Comparison of ENCODE assay signal across 31 mouse cellular contexts in genomic region chr6:128973439-128973697, GRCm38 (mm10). TPM values are rescaled to one million over a fixed set of nuclear protein-coding genes. Genes with fewer than 3 reads are reported as not detected.
DNase-seq lines count a peak whose midpoint lies in the region; ATAC-seq and TF ChIP-seq lines count a peak whose summit lies in the region.
"Had no signal": no experiment of that assay in that cellular context is flagged by ENCODE, and none has a peak within 500 bp of the region (broad histone marks: within the 10 kb centered on the region; RNA-seq: fewer than 3 reads in every experiment).

No protein-coding gene starts in this region.

- no peak overlapping the region for H3K9ac ChIP-seq in liver, adult 2 months (ENCODE audit: low read depth, low read length)
- H3K9ac ChIP-seq in liver, postnatal 0 days (replicated peaks): no peak overlapping the region
- H3K9ac ChIP-seq in CH12.LX (ENCODE audit: insufficient read depth, low read depth): peak overlapping the region; percentile 100
- H3K9ac ChIP-seq: forebrain, embryonic 13.5 days; heart, embryonic 12.5 days; heart, embryonic 15.5 days; hindbrain, embryonic 14.5 days had no signal

- no peak for ATAC-seq in liver, postnatal 0 days
- ATAC-seq in granulocyte monocyte progenitor cell, adult 5-6 weeks (replicated peaks; ENCODE audit: poor library complexity, severe bottlenecking): peak; percentile 31; the same call in 1 of the 2 replicates
- ATAC-seq in monocyte, adult 5-6 weeks (replicated peaks; ENCODE audit: insufficient number of reproducible peaks, low FRiP score, low TSS enrichment, poor library complexity, severe bottlenecking): 0 out of 2 replicates have a peak, but pooled peaks have one; percentile 24
- ATAC-seq: forebrain, embryonic 13.5 days; forebrain, embryonic 16.5 days; hindbrain, postnatal 0 days had no signal

- DNase-seq in liver, adult 2 months (ENCODE audit: extremely low read depth, low read depth, low spot score): peak; percentile 72
- DNase-seq in liver, postnatal 0 days: no peak
- DNase-seq in CH12.LX (ENCODE audit: extremely low read depth): no peak
- no peak for DNase-seq in left cerebral cortex, adult 8-10 months (ENCODE audit: low spot score in 2 of 2)
- no peak for DNase-seq in urinary bladder, postnatal 25 days (ENCODE audit: low spot score)
- DNase-seq in kidney, adult 9 months: no peak
- DNase-seq: adrenal gland, adult 2 months; adrenal gland, postnatal 14 days; cerebellum, adult 11-12 months; cerebellum, adult 8-10 months; cerebellum, postnatal 10 days; cerebellum, postnatal 36 days; gastrocnemius, postnatal 10 days; gastrocnemius, postnatal 36 days; heart, adult 18-20 months; heart, postnatal 10 days; heart, postnatal 4 days had no signal

- no peaks in the 10 kb centered on the region for H3K27me3 ChIP-seq in liver, adult 2 months (ENCODE audit: control insufficient read depth, insufficient read depth, low read length)
- H3K27me3 ChIP-seq in liver, postnatal 0 days (ENCODE audit: insufficient read depth, low read length): no peaks in the 10 kb centered on the region
- no peaks in the 10 kb centered on the region for H3K27me3 ChIP-seq in CH12.LX (replicated peaks)
- H3K27me3 ChIP-seq: forebrain, embryonic 13.5 days; heart, embryonic 12.5 days; heart, embryonic 15.5 days had no signal

- H3K4me3 ChIP-seq in liver, adult 2 months (ENCODE audit: insufficient read depth, low read depth, low read length): no peak overlapping the region
- H3K4me3 ChIP-seq in liver, postnatal 0 days (ENCODE audit: low read depth, low read length): no peak overlapping the region
- peak overlapping the region; percentile 74 to 95 (median 92) for H3K4me3 ChIP-seq in CH12.LX (replicated peaks in 1 of 3; ENCODE audit: low read depth in 2 of 3, low read length in 2 of 3, poor library complexity in 1 of 3)
- H3K4me3 ChIP-seq: forebrain, embryonic 10.5 days; forebrain, embryonic 13.5 days; heart, embryonic 12.5 days; heart, embryonic 15.5 days had no signal

- no peak for TF ChIP-seq CTCF in liver, adult 2 months (IDR thresholded peaks at IDR 0.05; ENCODE audit: low read depth, low read length)
- no peak for TF ChIP-seq CTCF in liver, postnatal 0 days (IDR thresholded peaks at IDR 0.05; ENCODE audit: low read depth)
- TF ChIP-seq CTCF in CH12.LX (conservative IDR thresholded peaks at IDR 0.05 in 1 of 2, IDR thresholded peaks at IDR 0.05 in 1 of 2; ENCODE audit: low read depth in 2 of 2, low read length in 2 of 2): no peak

- dilution Hi-C loops in CH12.LX (cut with MboI; ENCODE audit: extremely low pct_ligation_motif_present, extremely low pct_unique_long_range_greater_than_20kb, low sequenced_read_pairs): no loop called here

- no peaks in the 10 kb centered on the region for H3K36me3 ChIP-seq in liver, adult 2 months (ENCODE audit: control insufficient read depth, insufficient read depth, low read length)
- H3K36me3 ChIP-seq in liver, postnatal 0 days (replicated peaks; ENCODE audit: insufficient read depth, low read length): no peaks in the 10 kb centered on the region
- peaks cover 21 to 41% of the 10 kb centered on the region in 2 experiments for H3K36me3 ChIP-seq in CH12.LX (replicated peaks in 1 of 2; ENCODE audit: control insufficient read depth in 1 of 2, insufficient read depth in 1 of 2, low read length in 1 of 2)
- H3K36me3 ChIP-seq: forebrain, embryonic 10.5 days; heart, embryonic 12.5 days; heart, embryonic 15.5 days had no signal

- H3K27ac ChIP-seq in liver, adult 2 months (replicated peaks; ENCODE audit: insufficient read depth, low read depth, low read length): no peak overlapping the region
- no peak overlapping the region for H3K27ac ChIP-seq in liver, postnatal 0 days (ENCODE audit: low read depth)
- H3K27ac ChIP-seq in CH12.LX (ENCODE audit: insufficient read depth, low read depth): peak overlapping the region; percentile 99
- H3K27ac ChIP-seq: forebrain, embryonic 10.5 days; forebrain, embryonic 13.5 days; heart, embryonic 15.5 days; hindbrain, embryonic 14.5 days; hindbrain, postnatal 0 days had no signal

- peaks cover 2% of the 10 kb centered on the region; the same call in 1 of the 2 replicates for H3K4me1 ChIP-seq in liver, adult 2 months (ENCODE audit: control insufficient read depth, insufficient read depth, low read length)
- H3K4me1 ChIP-seq in liver, postnatal 0 days (ENCODE audit: insufficient read depth): no peaks in the 10 kb centered on the region
- peaks cover 15 to 41% of the 10 kb centered on the region in 2 experiments for H3K4me1 ChIP-seq in CH12.LX (ENCODE audit: control insufficient read depth in 1 of 2, insufficient read depth in 2 of 2)
- H3K4me1 ChIP-seq: forebrain, embryonic 10.5 days; forebrain, embryonic 13.5 days; heart, embryonic 12.5 days; heart, embryonic 15.5 days had no signal

- no peak for TF ChIP-seq EP300 in liver, postnatal 0 days (IDR thresholded peaks at IDR 0.05; ENCODE audit: low read depth)
- no peak for TF ChIP-seq EP300 in CH12.LX (IDR thresholded peaks at IDR 0.05; ENCODE audit: low read length)

- WGBS in liver, adult 2 months: 53% methylated on average over 3 of the region's 3 CpGs
- 89% methylated on average over 3 of the region's 3 CpGs for WGBS in liver, postnatal 0 days (ENCODE audit: insufficient replicate concordance)

- no peak overlapping the region for H3K4me2 ChIP-seq in liver, postnatal 0 days (ENCODE audit: low read depth, low read length)
- peak overlapping the region; percentile 70 for H3K4me2 ChIP-seq in CH12.LX (ENCODE audit: insufficient read depth, low read depth, poor library complexity, severe bottlenecking)
- H3K4me2 ChIP-seq: forebrain, embryonic 13.5 days; heart, embryonic 12.5 days; heart, embryonic 15.5 days; hindbrain, embryonic 14.5 days had no signal

- H3K9me3 ChIP-seq in liver, postnatal 0 days (ENCODE audit: low read length): no peaks in the 10 kb centered on the region
- H3K9me3 ChIP-seq in CH12.LX (replicated peaks; ENCODE audit: low read length): peaks cover 2% of the 10 kb centered on the region
- H3K9me3 ChIP-seq: forebrain, embryonic 10.5 days; forebrain, embryonic 13.5 days; heart, embryonic 12.5 days; heart, embryonic 15.5 days had no signal

- H3K79me2 ChIP-seq in liver, adult 2 months (ENCODE audit: control insufficient read depth, insufficient read depth, low read length): no peaks in the 10 kb centered on the region
- H3K79me2 ChIP-seq in CH12.LX (replicated peaks; ENCODE audit: control insufficient read depth, extremely low read depth, insufficient read depth, poor library complexity, severe bottlenecking): peaks cover 80% of the 10 kb centered on the region

- in situ Hi-C loops in CH12.LX (cut with MboI; ENCODE audit: low pct_ligation_motif_present, low pct_unique_long_range_greater_than_20kb, low sequenced_read_pairs): loop anchor here (10.0 kb wide), 1 partner anchor 271 kb away; no protein-coding TSS in a partner anchor

- TF ChIP-seq POLR2A in liver, adult 2 months (IDR thresholded peaks at IDR 0.05; ENCODE audit: extremely low read depth, insufficient read depth, low read length): no peak
- TF ChIP-seq POLR2A in CH12.LX (IDR thresholded peaks at IDR 0.05; ENCODE audit: low read depth, low read length): peak; percentile 68

- TF ChIP-seq RAD21 in CH12.LX (IDR thresholded peaks at IDR 0.05; ENCODE audit: low read depth, low read length): no peak

TF ChIP-seq in CH12.LX, 34 proteins besides CTCF, POLR2A, EP300 and RAD21:
- TF ChIP-seq UBTF (IDR thresholded peaks at IDR 0.05; ENCODE audit: low read depth, low read length): peak; percentile 78; the same call in 1 of the 2 replicates
- 0 out of 2 replicates have a peak, but pooled peaks have one; percentile 38 for TF ChIP-seq SIN3A (IDR thresholded peaks at IDR 0.05; ENCODE audit: low read length)
- peak; percentile 35 for TF ChIP-seq ELF1 (IDR thresholded peaks at IDR 0.05; ENCODE audit: low read depth, low read length)
- TF ChIP-seq CHD1 (IDR thresholded peaks at IDR 0.05; ENCODE audit: low read depth, low read length): 0 out of 2 replicates have a peak, but pooled peaks have one; percentile 11
- no peak for TF ChIP-seq E2F4 (IDR thresholded peaks at IDR 0.05; ENCODE audit: insufficient replicate concordance, low read depth, low read length)
- TF ChIP-seq MXI1 (IDR thresholded peaks at IDR 0.05; ENCODE audit: low read depth, low read length): peak; percentile 7; the same call in 1 of the 2 replicates
- no peak for TF ChIP-seq USF2 (conservative IDR thresholded peaks at IDR 0.05; ENCODE audit: low read depth, low read length)
- peak; percentile 24; the same call in 1 of the 2 replicates for TF ChIP-seq ZMIZ1 (IDR thresholded peaks at IDR 0.05; ENCODE audit: low read depth, low read length)
- TF ChIP-seq SMC3 (IDR thresholded peaks at IDR 0.05; ENCODE audit: low read depth, low read length): peak; percentile 0; the same call in 1 of the 2 replicates

RNA-seq across cellular contexts. Expression of gene Clec2g, which starts 39.2 kb away (rescaled TPM):
- total RNA-seq in liver, adult 2 months (2014; rRNA removed): 0.20 TPM in 1 of 2 replicates, not detected in the other
- polyA plus RNA-seq in liver, adult 2 months (2012; rRNA removed): not detected in 2 replicates
- not detected in 2 replicates for polyA plus RNA-seq in liver, postnatal 0 days (2015; fragmentation: Nextera tagmentation; extraction: Ambion mirVana)
- total RNA-seq in CH12.LX (2012; rRNA removed) (66.5 and 91.7 TPM in 2 replicates), CH12.LX (2014; rRNA removed) (142 and 169 TPM in 2 replicates)
- polyA plus RNA-seq in CH12.LX (2012; ENCODE audit: insufficient read length, low read depth): 78.9 and 82.0 TPM in 2 replicates
- total RNA-seq in granulocyte monocyte progenitor cell, adult 5-6 weeks (2014; fragmentation: Nextera tagmentation): not detected in 2 replicates
- not detected in 2 replicates for total RNA-seq in granulocyte monocyte progenitor cell, adult 5-6 weeks (2017)
- 1.0 to 5.3 TPM in 2 of 3 replicates, not detected in the other for total RNA-seq in monocyte, adult 5-6 weeks (2017)
- 1 to 10 TPM in 1 of 4 experiments, under 1 TPM in 2, not detected in 1; 0.53 to 1.2 (median 0.60) TPM for total RNA-seq in left cerebral cortex, adult 8-10 months (2022)
- total RNA-seq: hindbrain, postnatal 0 days; MEL had no signal
- polyA plus RNA-seq: adrenal gland, adult 2 months; brain, embryonic 14.5 days; cortical plate, adult 2 months; embryonic facial prominence, embryonic 11.5 days; forebrain, embryonic 10.5 days; forebrain, embryonic 13.5 days; forebrain, embryonic 16.5 days; heart, embryonic 12.5 days; heart, embryonic 15.5 days; hindbrain, embryonic 11.5 days; hindbrain, embryonic 14.5 days; hindbrain, postnatal 0 days had no signal

Comparison
In these comparisons a context has a peak if more than half of its experiments do, and no peak if none do; other contexts are left out.
1. H3K4me3 ChIP-seq: peak in CH12.LX (3 of 3); none in liver, adult 2 months (single experiment) and liver, postnatal 0 days (single experiment).
2. RNA of gene Clec2g, which starts 39.2 kb away (total RNA-seq): 66.5 to 169 TPM in CH12.LX; 1.0 to 5.3 TPM in monocyte, adult 5-6 weeks, 0.53 to 1.2 TPM in left cerebral cortex, adult 8-10 months, 0.20 TPM in liver, adult 2 months and not detected in granulocyte monocyte progenitor cell, adult 5-6 weeks; every median in the first group is over 10 times any median in the second.